Mouse (Mus musculus) liver, embryonic 11.5 days (tissue): ENCODE measurements around the gene Bub1b. TPM values are rescaled to one million over a fixed set of nuclear protein-coding genes. Genes with fewer than 3 reads are reported as not detected.

ENCODE experiments used
- ATAC-seq: fragments of 200-750 bp; cut with Nextera tagmentation; replicated peaks from 2 replicates; pipeline ENCODE4 v1.8.0; 2017; ENCODE audit warnings: moderate number of reproducible peaks, mild to moderate bottlenecking, moderate TSS enrichment, moderate library complexity; ENCODE audit not compliant: low FRiP score
- DNase-seq: peaks from one replicate; pipeline ENCODE4 v3.0.0-alpha.2; 2017; ENCODE audit warnings: low spot score
- H3K27ac ChIP-seq: fragments of 300-500 bp; sonication (generic); 2 replicates; pipeline ENCODE4 v1.5.1; 2014; ENCODE audit warnings: mild to moderate bottlenecking, low read depth, low read length, control low read depth
- H3K27me3 ChIP-seq: fragments of 300-500 bp; sonication (generic); replicated peaks from 2 replicates; pipeline ENCODE4 v1.6.1; 2014; ENCODE audit warnings: low read length, mixed read lengths; ENCODE audit not compliant: control insufficient read depth, insufficient read depth
- H3K36me3 ChIP-seq: fragments of 300-500 bp; sonication (generic); 2 replicates; pipeline ENCODE4 v1.6.1; 2014; ENCODE audit warnings: mild to moderate bottlenecking, low read length, moderate library complexity, mixed read lengths; ENCODE audit not compliant: control insufficient read depth, insufficient read depth
- H3K4me1 ChIP-seq: fragments of 300-500 bp; sonication (generic); replicated peaks from 2 replicates; pipeline ENCODE4 v1.6.1; 2014; ENCODE audit warnings: low read length, mixed read lengths; ENCODE audit not compliant: control insufficient read depth, insufficient read depth
- H3K4me2 ChIP-seq: fragments of 300-500 bp; sonication (generic); 2 replicates; pipeline ENCODE4 v1.6.1; 2014; ENCODE audit warnings: mild to moderate bottlenecking, control low read depth, moderate library complexity
- H3K4me3 ChIP-seq: fragments of 300-500 bp; sonication (generic); 2 replicates; pipeline ENCODE4 v1.5.1; 2014; ENCODE audit warnings: low read depth, low read length, control low read depth
- H3K9ac ChIP-seq: fragments of 300-500 bp; sonication (generic); 2 replicates; pipeline ENCODE4 v1.6.1; 2014; ENCODE audit warnings: low read depth, low read length, control low read depth
- H3K9me3 ChIP-seq: fragments of 300-500 bp; sonication (generic); 2 replicates; pipeline ENCODE4 v1.6.1; 2016; ENCODE audit warnings: low read length, inconsistent platforms, mixed read lengths; ENCODE audit not compliant: control insufficient read depth
- WGBS: fragments of 180-500 bp; shearing (Covaris S2); extraction: QIAGEN DNeasy Blood & Tissue Kit; methylation state at CpG from one replicate; pipeline ENCODE4 v1.1.7; 2014; 5-methylcytosine and 5-hydroxymethylcytosine counted together
- polyA plus RNA-seq: library from polyadenylated mRNA; unstranded; fragments of >200 nt; fragmentation: Nextera tagmentation; extraction: Ambion mirVana; gene quantifications from 2 replicates; pipeline ENCODE4 v1.2.1, GENCODE M21; 2014

Bub1b gene
- polyA plus RNA-seq, 1 experiment from 2014 or later, result 97.7 TPM

DNA sequence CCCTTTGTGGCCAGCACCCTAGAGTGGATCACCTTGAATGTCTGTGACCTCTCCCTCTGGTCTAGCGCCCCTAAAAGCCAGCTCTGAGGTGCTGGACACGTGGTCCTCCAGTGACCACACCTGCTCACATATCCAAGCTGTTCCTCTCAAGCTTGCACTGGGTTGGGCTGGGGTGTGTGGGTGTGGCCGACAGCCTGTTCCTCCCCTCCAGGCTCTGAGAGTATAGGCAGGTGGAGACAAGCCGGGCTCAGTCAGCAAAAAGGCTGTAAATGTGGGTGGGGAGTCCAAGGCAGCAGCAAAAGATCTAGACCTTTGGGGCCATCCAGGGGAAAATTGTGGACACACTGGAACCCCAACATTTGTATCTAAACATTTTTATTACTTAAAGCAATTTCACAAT is 60.4 kb downstream of the Bub1b start:
- H3K9ac ChIP-seq, result peak overlapping the region; percentile 65
- no peak overlapping the region for H3K4me3 ChIP-seq
- H3K27me3 ChIP-seq, result no peaks in the 10 kb centered on the region
- WGBS, result 29% methylated on average over 4 of the region's 4 CpGs
- H3K27ac ChIP-seq, result peak overlapping the region; percentile 96
- ATAC-seq (peak; percentile 83), DNase-seq (peak; percentile 56)
- peaks cover 51% of the 10 kb centered on the region for H3K4me1 ChIP-seq
- H3K9me3 ChIP-seq, result no peaks in the 10 kb centered on the region
- H3K4me2 ChIP-seq, result peak overlapping the region; percentile 65
- H3K36me3 ChIP-seq, result no peaks in the 10 kb centered on the region

DNA sequence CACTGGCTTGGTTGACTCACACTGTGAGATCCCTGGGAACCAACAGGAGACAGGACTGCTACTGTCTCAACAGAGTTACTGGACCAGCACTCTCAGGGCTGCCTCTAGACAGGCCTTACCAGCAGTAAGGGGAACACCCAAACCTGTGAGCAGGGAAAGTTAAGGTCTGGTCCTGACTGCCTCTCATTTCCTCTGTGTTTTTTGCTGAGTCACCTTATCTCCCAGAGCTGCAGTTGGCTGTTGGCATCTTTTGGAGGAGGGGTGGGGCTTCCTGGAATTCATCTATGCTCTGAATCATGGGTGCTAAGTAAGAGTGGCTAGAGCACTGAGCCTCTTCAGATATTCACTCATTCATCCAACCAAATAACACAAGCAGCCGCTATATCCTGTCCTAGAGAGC is 61.1 kb downstream of the Bub1b start:
- Histone ChIP-seq H3K27ac (peak overlapping the region; percentile 96), H3K4me2 (peak overlapping the region; percentile 65), H3K4me3 (peak overlapping the region; percentile 40), H3K27me3 (peaks cover 3% of the 10 kb centered on the region; the same call in 1 of the 2 replicates), H3K4me1 (peaks cover 57% of the 10 kb centered on the region), H3K36me3 (no peaks in the 10 kb centered on the region), H3K9ac (peak overlapping the region; percentile 65), H3K9me3 (no peaks in the 10 kb centered on the region)
- WGBS, result 37% methylated on average over 1 of the region's 1 CpGs
- ATAC-seq (peak; percentile 80), DNase-seq (peak; percentile 50)

DNA sequence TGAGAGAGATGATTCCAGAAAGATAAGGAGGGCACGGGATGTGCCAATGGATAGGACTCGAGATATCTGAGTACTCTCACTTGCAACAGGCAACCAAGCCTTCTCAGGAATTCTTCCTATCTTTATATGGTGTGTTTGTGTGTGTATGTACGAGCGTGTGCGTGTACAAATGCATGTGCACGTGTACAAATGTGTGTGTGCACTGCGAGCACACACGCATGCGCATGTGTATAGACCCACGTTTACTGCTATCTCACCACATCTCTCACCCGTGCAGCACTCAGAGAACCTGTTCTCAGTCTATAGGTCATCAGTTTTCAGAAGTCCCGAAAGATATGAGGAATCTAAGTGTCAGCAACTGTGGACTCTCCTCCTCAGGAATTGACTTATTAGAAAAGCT is 61.5 kb downstream of the Bub1b start:
- peaks cover 62% of the 10 kb centered on the region for H3K4me1 ChIP-seq
- WGBS, result 57% methylated on average over 12 of the region's 12 CpGs

DNA sequence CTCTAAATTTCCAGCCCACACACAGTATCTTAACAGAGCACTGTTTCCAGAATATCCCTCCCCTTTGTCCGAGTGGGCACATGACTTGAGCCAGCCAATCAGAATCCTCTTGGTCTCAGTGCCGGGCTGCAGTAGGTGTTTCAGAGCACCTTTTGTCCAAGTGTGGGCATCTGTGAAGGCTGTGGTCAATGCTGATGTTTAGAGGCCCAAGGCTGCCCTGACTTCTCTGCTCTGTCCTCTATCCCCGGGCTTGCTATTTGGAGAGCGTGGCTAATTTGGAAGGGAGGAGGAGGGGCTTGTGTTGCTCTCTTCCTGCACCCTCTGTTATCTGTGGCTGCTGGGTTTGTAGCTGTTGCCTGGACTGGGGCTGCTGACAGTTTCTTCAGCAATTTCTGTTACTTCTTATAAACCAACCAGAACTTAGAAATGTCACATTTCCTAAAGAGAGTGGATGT is 62.0 kb downstream of the Bub1b start:
- H3K27ac ChIP-seq, result peak overlapping the region; percentile 96
- peaks cover 66% of the 10 kb centered on the region for H3K4me1 ChIP-seq
- H3K9ac ChIP-seq, result peak overlapping the region; percentile 55
- peak overlapping the region; percentile 65 for H3K4me2 ChIP-seq
- peak overlapping the region; percentile 40 for H3K4me3 ChIP-seq
- H3K9me3 ChIP-seq, result no peaks in the 10 kb centered on the region
- peaks cover 3% of the 10 kb centered on the region; the same call in 1 of the 2 replicates for H3K27me3 ChIP-seq
- H3K36me3 ChIP-seq, result no peaks in the 10 kb centered on the region
- 0% methylated on average over 4 of the region's 4 CpGs for WGBS
- DNase-seq (peak; percentile 78), ATAC-seq (peak; percentile 78)

More for the DNA sequence above, 61.5 kb downstream of the Bub1b start:
- no peaks in the 10 kb centered on the region for H3K36me3 ChIP-seq
- ATAC-seq (peak; percentile 21), DNase-seq (peak; percentile 44)
- no peaks in the 10 kb centered on the region for H3K9me3 ChIP-seq
- peak overlapping the region; percentile 55 for H3K9ac ChIP-seq
- H3K27ac ChIP-seq, result peak overlapping the region; percentile 96
- peaks cover 3% of the 10 kb centered on the region; the same call in 1 of the 2 replicates for H3K27me3 ChIP-seq
- peak overlapping the region; percentile 65 for H3K4me2 ChIP-seq
- peak overlapping the region; percentile 40 for H3K4me3 ChIP-seq

DNA sequence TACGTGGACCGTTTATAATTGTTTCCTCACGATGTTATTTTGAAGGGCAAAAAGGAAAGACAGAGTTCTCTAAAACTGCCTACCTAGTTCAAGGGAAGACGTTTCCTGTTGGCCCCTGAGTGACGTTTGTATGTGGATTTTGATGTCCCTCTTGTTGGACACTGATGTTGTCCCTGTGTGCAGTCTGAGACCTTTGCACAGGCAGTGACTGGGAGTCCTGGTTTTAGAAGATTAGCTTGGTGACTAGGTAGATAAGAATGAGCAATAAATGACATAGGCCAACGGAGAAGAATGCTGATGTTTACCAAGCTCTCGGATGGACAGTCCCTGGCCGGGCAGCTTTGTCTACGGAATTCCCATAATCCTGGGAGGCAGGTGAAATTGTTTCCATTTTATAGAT is 63.9 kb downstream of the Bub1b start:
- no peak for ATAC-seq
- Histone ChIP-seq H3K36me3 (no peaks in the 10 kb centered on the region), H3K27ac (peak overlapping the region; percentile 46), H3K9ac (0 out of 2 replicates have a peak overlapping the region, but pooled peaks have one; percentile 39), H3K4me2 (peak overlapping the region; percentile 1; the same call in 1 of the 2 replicates), H3K4me1 (peaks cover 65% of the 10 kb centered on the region), H3K4me3 (no peak overlapping the region), H3K27me3 (peaks cover 3% of the 10 kb centered on the region; the same call in 1 of the 2 replicates), H3K9me3 (no peaks in the 10 kb centered on the region)
- no peak for DNase-seq
- WGBS, result 56% methylated on average over 9 of the region's 9 CpGs

DNA sequence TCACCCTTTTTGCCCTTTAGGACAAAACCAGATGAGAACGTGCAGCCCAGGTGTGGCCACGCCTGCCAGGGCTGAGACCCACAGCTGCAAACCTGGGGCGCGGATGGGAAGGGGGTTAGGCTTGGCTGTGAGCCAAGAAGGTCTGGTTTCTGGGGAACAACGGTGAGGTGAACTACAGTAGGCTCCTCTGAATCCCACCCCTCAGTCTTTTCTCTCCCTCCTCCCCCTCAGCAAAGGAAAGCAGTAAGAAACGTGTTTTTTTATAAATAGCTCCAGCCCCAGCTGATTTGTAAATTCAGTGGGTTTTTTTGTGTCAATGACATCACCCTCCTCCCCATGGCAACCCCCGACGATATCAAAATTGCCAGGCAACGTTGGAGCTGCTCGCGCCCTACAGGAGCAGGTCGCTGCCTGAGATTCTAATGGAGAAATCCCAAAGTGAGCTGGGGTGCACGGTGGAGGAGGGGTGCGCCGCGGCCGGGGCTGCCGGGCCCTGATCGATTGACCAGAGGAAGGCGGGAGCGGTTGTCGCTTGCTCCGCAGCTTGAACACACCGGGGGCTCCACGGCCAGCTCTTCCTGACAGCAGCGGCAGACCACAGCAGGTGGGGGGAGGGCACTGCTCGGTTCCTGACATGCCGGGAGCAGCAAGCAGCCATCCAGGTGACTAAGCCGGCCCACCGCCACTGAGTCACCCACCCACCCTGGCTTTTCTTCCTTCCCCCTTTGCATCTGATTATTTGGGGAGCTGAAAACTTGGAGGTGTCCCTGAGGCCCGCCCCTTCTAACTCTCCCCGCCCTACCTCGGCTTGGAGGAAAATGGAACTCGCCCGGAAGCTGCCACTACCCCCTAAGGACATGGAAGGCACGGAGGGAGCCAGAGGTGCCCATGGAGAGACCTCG is 65.1 kb downstream of the Bub1b start, which contains the start of gene Pak6:
TSS of gene Pak6 (plus strand) at position 402 of the 902 bp plus-strand sequence.
- Histone ChIP-seq H3K9me3 (no peaks in the 10 kb centered on the region), H3K4me2 (peak within 1 kb of the TSS; percentile 88), H3K4me1 (peaks cover 57% of the 10 kb centered on the region), H3K27ac (peak within 1 kb of the TSS; percentile 46), H3K9ac (peak within 1 kb of the TSS; percentile 63), H3K27me3 (peaks cover 3% of the 10 kb centered on the region; the same call in 1 of the 2 replicates), H3K4me3 (peak within 1 kb of the TSS; percentile 57), H3K36me3 (no peaks in the 10 kb centered on the region)
- DNase-seq, result peak; percentile 61
- no peak for ATAC-seq
- WGBS, result 3% methylated on average over 37 of the region's 37 CpGs

DNA sequence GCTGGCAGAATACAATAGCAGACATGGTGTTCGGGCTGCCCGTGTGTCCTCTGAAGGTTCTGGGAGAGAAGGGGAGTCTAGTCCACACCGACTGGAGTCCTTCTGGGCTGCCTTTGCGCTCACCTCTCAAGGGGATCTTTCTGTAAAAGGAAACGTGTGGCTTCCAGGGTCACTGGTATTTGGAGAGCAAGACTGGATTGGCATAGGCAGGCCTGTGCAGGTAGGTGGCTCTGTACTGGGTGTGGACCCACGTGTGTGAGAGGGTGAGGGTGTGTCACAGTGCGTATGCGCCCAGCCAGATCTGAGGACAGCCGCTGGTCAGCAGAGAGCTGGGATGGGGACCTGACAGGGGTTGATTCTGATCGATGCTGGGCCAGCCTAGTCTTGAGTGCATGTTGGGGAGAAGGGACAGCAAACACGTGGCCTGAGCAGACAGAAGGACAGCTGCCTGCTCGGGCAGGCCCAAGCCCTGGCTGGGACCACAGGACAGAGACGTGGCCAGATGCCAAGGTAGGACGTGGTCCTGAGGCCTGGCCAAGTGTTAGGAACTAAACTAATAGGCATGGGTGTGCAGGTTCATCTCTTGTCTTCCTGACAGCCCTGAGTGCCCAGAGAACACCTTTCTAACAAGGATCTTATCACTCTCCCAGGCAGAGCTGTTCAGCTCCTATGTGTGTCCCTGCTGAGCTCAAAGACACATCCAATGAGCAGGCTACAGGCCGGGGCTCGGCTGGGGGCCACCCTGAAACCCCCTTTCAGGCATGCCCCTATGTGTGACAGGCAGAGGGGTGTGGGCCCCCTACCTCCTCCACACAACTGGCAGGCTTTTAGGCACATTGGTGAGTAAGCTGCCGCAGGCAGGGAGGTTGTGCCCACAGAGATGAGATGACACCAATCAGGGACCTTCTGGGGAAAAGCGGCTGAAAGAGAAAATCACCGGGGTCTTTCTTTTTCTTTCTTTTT is 66.1 kb downstream of the Bub1b start:
- peaks cover 3% of the 10 kb centered on the region; the same call in 1 of the 2 replicates for H3K27me3 ChIP-seq
- H3K36me3 ChIP-seq, result no peaks in the 10 kb centered on the region
- no peaks in the 10 kb centered on the region for H3K9me3 ChIP-seq
- H3K4me3 ChIP-seq, result peak overlapping the region; percentile 57
- WGBS, result 51% methylated on average over 19 of the region's 19 CpGs
- ATAC-seq (0 out of 2 replicates have a peak, but pooled peaks have one; percentile 16), DNase-seq (no peak)
- H3K4me2 ChIP-seq, result peak overlapping the region; percentile 88
- peak overlapping the region; percentile 36 for H3K27ac ChIP-seq
- peak overlapping the region; percentile 63 for H3K9ac ChIP-seq
- H3K4me1 ChIP-seq, result peaks cover 49% of the 10 kb centered on the region

DNA sequence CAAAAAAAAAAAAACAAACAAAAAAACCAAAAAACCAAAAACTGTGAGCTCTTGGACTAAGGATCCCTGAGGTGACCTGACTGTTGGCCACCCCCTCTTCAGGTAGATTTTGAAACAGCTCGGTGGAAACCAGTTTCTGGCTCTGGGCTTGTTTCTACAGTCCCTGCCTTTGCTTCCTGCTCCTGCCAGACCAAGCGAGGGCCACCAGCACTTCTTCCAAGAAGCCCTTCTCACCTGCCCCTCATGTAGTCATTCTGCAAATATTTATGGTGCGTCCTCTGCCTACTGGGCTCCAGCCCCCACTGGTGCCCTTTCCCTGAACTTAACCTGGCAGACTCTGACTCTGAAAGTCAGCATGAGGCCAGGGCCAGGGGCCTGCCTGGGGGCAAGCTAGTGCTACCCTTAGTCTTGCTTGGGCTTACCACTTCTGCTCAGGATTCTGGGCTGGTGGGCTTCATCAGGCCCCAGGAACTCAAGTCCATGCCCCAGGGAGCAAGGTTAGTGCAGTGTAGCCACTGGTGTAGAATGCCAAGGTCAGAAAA is 67.0 kb downstream of the Bub1b start:
- no peak overlapping the region for H3K4me3 ChIP-seq
- no peak overlapping the region for H3K4me2 ChIP-seq
- ATAC-seq (no peak), DNase-seq (no peak)
- H3K9me3 ChIP-seq, result no peaks in the 10 kb centered on the region
- 67% methylated on average over 3 of the region's 3 CpGs for WGBS
- H3K27me3 ChIP-seq, result peaks cover 3% of the 10 kb centered on the region; the same call in 1 of the 2 replicates
- H3K36me3 ChIP-seq, result no peaks in the 10 kb centered on the region
- H3K4me1 ChIP-seq, result peaks cover 44% of the 10 kb centered on the region
- H3K9ac ChIP-seq, result no peak overlapping the region
- H3K27ac ChIP-seq, result no peak overlapping the region
